Mouse (Mus musculus) liver, postnatal 0 days (tissue): Measurements from ENCODE around the gene Sec24d.

ENCODE experiments used
- CTCF ChIP-seq: sonication (generic); IDR thresholded peaks from 2 replicates; pipeline ENCODE4 v1.5.1; 2016; ENCODE audit warnings: antibody characterized with exemption, low read depth
- EP300 ChIP-seq: IDR thresholded peaks from 2 replicates; pipeline ENCODE4 v1.6.1; 2016; ENCODE audit warnings: antibody characterized with exemption, low read depth, mild to moderate bottlenecking

- TF ChIP-seq EP300 (no peak), CTCF (no peak)
Measured at GRCm38 (mm10) chr3:123385118-123385485, 117.8 kb downstream of the Sec24d start.
